Mouse (Mus musculus): ENCODE results near the gene Sprtn.

DNA sequence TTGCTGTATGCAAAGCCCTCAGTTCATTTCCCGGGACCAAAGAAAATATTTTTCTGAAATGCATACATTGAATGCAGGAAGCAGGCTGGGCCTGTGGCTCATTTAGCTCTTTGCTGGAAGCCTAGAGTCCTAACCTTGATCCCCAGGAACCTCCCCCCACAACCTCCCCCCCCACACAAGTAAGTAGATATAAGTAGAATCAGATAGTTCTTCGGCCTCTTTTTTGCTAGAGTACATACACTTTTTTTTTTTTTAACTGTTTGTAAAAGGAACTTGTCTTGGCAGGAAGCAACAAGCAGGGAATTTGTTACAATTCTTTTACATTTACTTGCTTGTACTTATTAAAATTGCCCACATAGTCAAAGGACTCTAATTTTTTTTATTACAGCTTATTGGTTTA, 53.2 kb downstream of the Sprtn start:
- TF ChIP-seq CTCF (conservative IDR thresholded peaks at IDR 0.05; ENCODE audit: insufficient read depth, insufficient read length, low read depth, low read length) (no peak), POLR2A (IDR thresholded peaks at IDR 0.05; ENCODE audit: low read depth, low read length) (no peak)
